Mouse (Mus musculus) C3H10T1/2 (cell line): ENCODE data around the gene Trmt61a. TPM values are rescaled to one million over a fixed set of nuclear protein-coding genes. Genes with fewer than 3 reads are reported as not detected.

Experiments
- polyA plus RNA-seq, 2 experiments: library from polyadenylated mRNA; unstranded; fragments of >200 nt; fragmentation: generic; extraction: Trizol; gene quantifications; one replicate each; pipeline ENCODE4 v1.2.1; 2012; ENCODE audit warnings: missing spikeins in 2 of 2

Trmt61a gene
- 1 to 10 TPM; 4.9 to 9.1 TPM for polyA plus RNA-seq

GRCm38 (mm10) chr12:111677882-111678669 lies at the start of gene Trmt61a:
Trmt61a (plus strand) TSS chr12:111678105.

DNA sequence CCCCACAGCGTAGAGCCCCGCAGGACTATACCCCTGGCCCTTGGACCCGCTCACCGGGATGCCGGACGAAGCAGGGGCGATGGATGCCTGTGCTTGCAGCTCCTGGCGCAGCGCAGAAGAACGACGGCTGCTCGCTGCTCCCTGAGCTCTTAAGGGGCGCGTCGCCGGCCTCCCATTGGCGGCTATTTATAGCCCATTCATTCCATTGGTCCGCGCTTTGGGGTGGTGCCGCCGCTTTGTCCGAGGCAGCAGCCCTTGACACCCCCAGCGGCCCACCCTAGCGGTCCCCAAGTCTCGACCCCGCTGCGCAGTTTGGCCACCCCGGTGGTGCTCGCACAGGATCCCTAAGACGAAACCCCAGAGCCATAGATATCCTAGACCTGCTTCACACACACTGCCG lies 5.7 kb upstream of the Trmt61a start, which contains the start of gene Ckb:
Gene Ckb, minus strand, starts transcription at position 163 of the 400 bp plus-strand sequence.

DNA sequence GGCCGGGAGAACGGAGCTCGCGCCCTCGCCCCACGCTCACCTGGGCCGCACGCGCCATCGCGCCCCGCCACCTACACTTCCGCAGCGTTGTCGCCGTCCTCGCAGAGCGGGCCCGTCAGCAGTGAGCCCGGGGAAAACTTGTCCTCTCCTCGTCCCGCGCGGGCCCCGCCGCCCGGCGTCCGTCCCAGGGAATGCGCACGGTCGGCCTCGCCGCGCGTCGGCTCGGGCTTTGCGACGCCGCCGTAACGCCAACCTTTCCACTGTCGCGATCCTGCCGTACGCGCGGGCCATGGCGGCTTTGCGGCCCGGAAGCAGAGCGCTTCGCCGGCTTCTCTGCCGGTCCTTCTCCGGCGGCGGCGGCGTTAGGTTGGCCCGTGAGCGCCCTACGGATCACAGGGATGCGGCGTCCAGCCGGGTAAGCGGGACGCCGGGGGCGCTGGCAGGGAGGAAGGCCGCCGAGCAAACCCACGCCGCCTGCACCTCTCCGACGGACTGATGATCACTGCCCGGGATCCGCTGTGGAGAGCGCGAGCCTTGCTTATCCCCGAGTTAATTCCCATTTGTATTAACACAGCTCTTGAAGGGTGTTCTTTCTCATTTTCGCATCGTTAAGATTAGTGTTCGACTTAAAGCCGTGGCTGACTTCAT lies 35.2 kb downstream of the Trmt61a start, which contains the start of the genes Bag5 and Apopt1:
Gene Bag5, minus strand, starts transcription at position 254 of the 648 bp plus-strand sequence.
Gene Apopt1, plus strand, starts transcription at position 258 of the 648 bp plus-strand sequence.

Other genes with a start within 250 kb of the Trmt61a start
- 10 to 100 TPM; 21.5 to 36.0 TPM for gene Tnfaip2, start 235.6 kb upstream of the Trmt61a start, polyA plus RNA-seq
- gene Gm266, start 192.3 kb upstream of the Trmt61a start, polyA plus RNA-seq: under 1 TPM in 1 of 2 experiments, not detected in 1; 0.04 TPM
- 10 to 100 TPM; 14.8 to 25.5 TPM for gene Eif5, start 140.1 kb upstream of the Trmt61a start, polyA plus RNA-seq
- 10 to 100 TPM in 1 of 2 experiments, 1 to 10 TPM in 1; 5.1 to 24.1 TPM for gene Mark3, start 103.6 kb upstream of the Trmt61a start, polyA plus RNA-seq
- gene Ckb, start 5.8 kb upstream of the Trmt61a start, polyA plus RNA-seq: 1 to 10 TPM in 1 of 2 experiments, under 1 TPM in 1; 0.11 to 1.5 TPM
- 10 to 100 TPM in 1 of 2 experiments, 1 to 10 TPM in 1; 3.7 to 22.5 TPM for gene Bag5, start 35.2 kb downstream of the Trmt61a start, polyA plus RNA-seq
- gene Apopt1, start 35.2 kb downstream of the Trmt61a start, polyA plus RNA-seq: 10 to 100 TPM; 19.9 to 33.9 TPM
- gene Klc1, start 80.7 kb downstream of the Trmt61a start, polyA plus RNA-seq: 10 to 100 TPM; 43.6 to 71.2 TPM
- gene Xrcc3, start 135.8 kb downstream of the Trmt61a start, polyA plus RNA-seq: 1 to 10 TPM; 2.7 to 8.2 TPM
- 10 to 100 TPM; 10.2 to 36.9 TPM for gene Zfyve21, start 136.1 kb downstream of the Trmt61a start, polyA plus RNA-seq
- gene Ppp1r13b, start 230.0 kb downstream of the Trmt61a start, polyA plus RNA-seq: 1 to 10 TPM; 1.1 to 6.1 TPM